Mouse (Mus musculus) left cerebral cortex, postnatal 4 days (tissue): ENCODE measurements at regions not wholly inside any gene's neighbourhood (a gene's known extent, or its start where the extent isn't known, plus 50 kb on each side); places are given as distances from the start of the nearest gene placed in this dataset.
A peak's percentile ranks its signal among the peaks of the same experiment; 100 is the strongest.

Experiments
- DNase-seq: peaks from one replicate; pipeline ENCODE4 v3.0.0-alpha.2; 2022
- intact Hi-C: fragments of 180-260 bp; cut with DNase I; formaldehyde crosslinking; loops from one replicate; pipeline ENCODE4 v1.15.1; 2025

DNA sequence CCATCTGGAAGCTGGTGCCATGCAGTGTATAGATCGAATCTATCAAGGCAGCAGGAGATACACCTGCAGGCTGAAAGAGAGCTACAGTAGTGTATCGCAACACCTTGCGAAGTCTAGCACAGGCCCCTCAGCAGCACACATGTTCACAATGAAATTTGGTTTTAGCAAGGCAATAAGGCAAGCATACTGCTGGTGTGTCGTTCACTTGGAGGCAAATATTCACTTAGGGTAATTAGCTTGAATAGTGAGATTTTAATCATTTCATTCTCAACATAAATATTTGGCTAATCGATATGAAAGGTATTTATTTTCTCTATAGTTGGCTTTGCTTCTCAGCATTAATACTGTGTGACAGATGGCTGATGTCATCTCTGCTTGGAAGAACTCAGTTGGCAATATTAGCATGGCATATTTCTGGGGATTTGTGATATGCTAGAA, 559.9 kb downstream of the Etv1 start:
- intact Hi-C loops: no loop called here
- no peak for DNase-seq

DNA sequence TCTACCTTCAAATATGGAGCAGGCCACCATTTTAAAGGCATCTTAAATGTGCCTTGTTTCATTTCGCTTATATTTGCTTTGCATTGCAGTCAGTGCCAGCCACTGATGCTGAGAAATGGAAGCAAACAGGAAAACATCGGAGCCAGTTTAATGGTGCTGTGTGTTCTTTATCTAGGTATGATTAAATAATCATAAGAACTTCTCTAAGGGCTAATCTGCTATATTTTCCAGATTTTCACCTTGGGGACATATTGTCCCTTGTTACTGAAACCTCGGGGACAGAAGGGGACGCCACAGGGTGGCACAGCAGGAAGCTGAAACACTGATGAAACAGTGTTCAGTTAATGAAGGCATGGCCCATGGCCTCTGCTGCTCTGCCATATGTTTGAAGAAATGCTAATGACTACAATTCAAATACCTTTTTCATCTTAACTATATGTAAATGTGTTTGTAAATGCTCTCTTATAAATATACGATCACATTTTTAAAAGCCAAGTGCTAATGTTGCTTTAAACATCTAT, 562.6 kb downstream of the Etv1 start:
- intact Hi-C loops: no loop called here
- DNase-seq: peak; percentile 90

GRCm38 (mm10) chr12:39342327-39342726, 563.1 kb downstream of the Etv1 start:
- intact Hi-C loops: no loop called here
- DNase-seq: peak; percentile 67

DNA sequence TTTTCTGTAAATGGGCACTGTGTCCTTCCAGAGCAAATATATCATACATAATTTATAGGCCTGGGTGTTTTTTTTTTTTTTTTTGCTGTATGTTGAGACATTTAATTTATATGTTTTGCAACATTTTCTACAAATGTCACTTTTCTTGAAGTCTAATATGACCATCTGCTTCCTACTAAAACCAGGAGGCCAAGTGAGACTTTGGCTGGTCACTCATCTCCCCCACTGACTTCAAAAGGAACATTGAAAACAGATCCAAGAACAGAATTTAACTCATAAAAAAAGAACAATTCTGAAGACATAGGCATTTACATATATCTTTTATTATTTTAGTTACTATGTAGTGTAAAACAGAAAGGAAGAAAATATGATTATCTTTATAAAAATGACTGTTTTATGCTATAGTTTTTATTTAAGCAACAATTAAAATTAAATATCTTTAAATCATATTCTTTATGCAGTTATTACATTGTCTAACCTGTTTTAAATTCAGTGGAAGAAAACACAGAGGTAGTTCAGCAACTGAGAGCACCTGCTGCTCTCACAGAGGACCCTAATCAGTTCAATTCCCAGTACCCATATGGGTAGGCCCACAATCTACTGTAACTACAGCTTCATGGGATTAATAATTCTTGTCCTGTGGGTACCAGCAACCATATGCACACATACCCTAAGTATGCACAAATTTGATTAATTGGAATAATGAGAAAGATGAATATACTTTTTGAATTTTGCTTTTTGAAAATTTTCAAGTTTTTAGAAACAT, 592.5 kb downstream of the Etv1 start:
- no peak for DNase-seq
- intact Hi-C loops: no loop called here

DNA sequence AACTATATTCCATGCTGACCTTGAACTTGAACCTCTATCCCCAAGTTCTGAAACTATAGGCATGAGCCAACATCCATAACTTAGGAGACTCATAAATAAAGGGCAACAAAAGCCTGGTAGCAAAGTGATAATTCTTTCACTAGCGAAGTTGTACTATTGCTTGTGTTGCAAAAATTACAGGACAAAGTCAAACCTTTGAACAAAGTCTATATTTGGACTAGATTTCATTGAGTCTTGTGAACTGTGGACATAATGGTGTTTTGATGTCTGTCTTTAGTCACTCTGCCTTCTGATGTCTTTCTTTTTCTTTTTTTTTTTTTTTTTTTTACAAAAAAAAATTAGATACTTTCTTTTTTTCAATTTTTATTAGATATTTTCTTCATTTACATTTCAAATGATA, 594.5 kb downstream of the Etv1 start:
- no peak for DNase-seq
- intact Hi-C loops: no loop called here
